Mouse (Mus musculus): ENCODE measurements around the gene Trim41. TPM values are rescaled to one million over a fixed set of nuclear protein-coding genes. Genes with fewer than 3 reads are reported as not detected.
A peak's percentile ranks its signal among the peaks of the same experiment; 100 is the strongest.

Trim41 gene
- 10 to 100 TPM; 61.7 to 67.7 TPM for total RNA-seq (2021)
- long read RNA-seq, experiment 1, partial matches to known transcripts = 8 of 9 reads
- long read RNA-seq, experiment 1, other reads (novel, unspliced or antisense) = 0 of 9 reads
- long read RNA-seq, experiment 2, partial matches to known transcripts = 3 of 8 reads
- long read RNA-seq, experiment 2, other reads (novel, unspliced or antisense) = 2 of 8 reads

- H3K27ac ChIP-seq = peak within 1 kb of the TSS; percentile 100
- H3K4me3 ChIP-seq = peak within 1 kb of the TSS; percentile 71
- no peak for TF ChIP-seq CTCF (IDR thresholded peaks at IDR 0.05)
- intact Hi-C loops (cut with DNase I) = loop anchor here (1.0 to 5.0 kb wide), 3 partner anchors 17 to 385 kb away; partner anchors contain the start of genes Rack1 and Zfp62
- peak; percentile 97 to 99 for DNase-seq (ENCODE audit: extremely low spot score in 1 of 2, low spot score in 2 of 2)
Observed at GRCm38 (mm10) chr11:48816800-48817665, at the start of gene Trim41. Trim41 (minus strand) TSS chr11:48817353.

DNA sequence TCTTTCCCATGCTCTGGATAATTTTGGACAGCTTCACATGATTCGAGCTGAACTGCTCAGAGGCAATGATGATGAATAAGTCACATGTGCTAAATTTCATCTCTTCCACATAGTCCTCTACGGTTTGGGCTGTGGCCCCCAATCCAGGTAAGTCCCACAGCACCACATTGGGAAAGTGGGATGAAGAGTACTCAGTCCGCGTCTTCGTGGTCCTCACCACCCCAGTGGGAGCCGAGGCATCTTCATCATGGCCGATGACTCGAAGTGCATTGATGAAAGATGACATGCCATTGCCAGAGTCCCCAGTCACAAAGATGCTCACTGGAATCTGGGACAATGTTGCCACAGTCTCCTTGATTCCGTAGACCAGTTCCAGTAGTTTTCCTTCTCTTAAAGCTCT, 49.3 kb upstream of the Trim41 start:
- intact Hi-C loops (cut with DNase I) = no loop called here
- H3K4me3 ChIP-seq = no peak overlapping the region
- no peak for DNase-seq (ENCODE audit: extremely low spot score in 1 of 2, low spot score in 2 of 2)
- no peak for TF ChIP-seq CTCF (IDR thresholded peaks at IDR 0.05)
- H3K27ac ChIP-seq = no peak overlapping the region

DNA sequence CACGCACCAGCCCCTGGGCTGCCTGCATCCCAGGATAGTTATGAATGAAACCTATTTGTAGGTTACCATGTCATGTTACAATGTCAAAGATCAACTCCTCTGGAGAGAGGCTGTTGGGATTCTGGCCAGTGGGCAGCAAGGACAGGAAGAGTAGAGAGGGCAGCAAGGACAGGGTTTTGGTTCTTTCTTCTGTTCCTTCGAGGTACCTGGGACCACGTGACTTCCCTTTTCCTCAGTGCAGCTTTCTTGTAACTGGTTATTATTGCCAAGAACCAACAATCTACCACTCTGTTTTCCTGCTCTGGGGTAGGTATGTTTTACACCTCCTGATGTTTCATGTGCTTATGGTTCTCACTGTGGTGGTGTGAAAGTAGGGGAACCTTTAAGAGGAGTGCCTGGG, 46.7 kb upstream of the Trim41 start:
- Histone ChIP-seq H3K27ac (no peak overlapping the region), H3K4me3 (no peak overlapping the region)
- intact Hi-C loops (cut with DNase I) = no loop called here
- no peak for DNase-seq (ENCODE audit: extremely low spot score in 1 of 2, low spot score in 2 of 2)
- TF ChIP-seq CTCF (IDR thresholded peaks at IDR 0.05) = no peak

- TF ChIP-seq CTCF (IDR thresholded peaks at IDR 0.05) = no peak
- H3K4me3 ChIP-seq = no peak overlapping the region
- no peak overlapping the region for H3K27ac ChIP-seq
- intact Hi-C loops (cut with DNase I) = no loop called here
- no peak for DNase-seq (ENCODE audit: extremely low spot score in 1 of 2, low spot score in 2 of 2)
Observed at GRCm38 (mm10) chr11:48862784-48863319, 45.7 kb upstream of the Trim41 start.

GRCm38 (mm10) chr11:48859014-48859413, 41.9 kb upstream of the Trim41 start:
- H3K27ac ChIP-seq = no peak overlapping the region; the same call in 1 of the 2 replicates
- intact Hi-C loops (cut with DNase I) = loop anchor here (1.0 to 5.0 kb wide), 2 partner anchors 69 to 388 kb away; no protein-coding TSS in a partner anchor
- TF ChIP-seq CTCF (IDR thresholded peaks at IDR 0.05) = peak; percentile 86
- peak overlapping the region; percentile 51 for H3K4me3 ChIP-seq
- no peak for DNase-seq (ENCODE audit: extremely low spot score in 1 of 2, low spot score in 2 of 2)

DNA sequence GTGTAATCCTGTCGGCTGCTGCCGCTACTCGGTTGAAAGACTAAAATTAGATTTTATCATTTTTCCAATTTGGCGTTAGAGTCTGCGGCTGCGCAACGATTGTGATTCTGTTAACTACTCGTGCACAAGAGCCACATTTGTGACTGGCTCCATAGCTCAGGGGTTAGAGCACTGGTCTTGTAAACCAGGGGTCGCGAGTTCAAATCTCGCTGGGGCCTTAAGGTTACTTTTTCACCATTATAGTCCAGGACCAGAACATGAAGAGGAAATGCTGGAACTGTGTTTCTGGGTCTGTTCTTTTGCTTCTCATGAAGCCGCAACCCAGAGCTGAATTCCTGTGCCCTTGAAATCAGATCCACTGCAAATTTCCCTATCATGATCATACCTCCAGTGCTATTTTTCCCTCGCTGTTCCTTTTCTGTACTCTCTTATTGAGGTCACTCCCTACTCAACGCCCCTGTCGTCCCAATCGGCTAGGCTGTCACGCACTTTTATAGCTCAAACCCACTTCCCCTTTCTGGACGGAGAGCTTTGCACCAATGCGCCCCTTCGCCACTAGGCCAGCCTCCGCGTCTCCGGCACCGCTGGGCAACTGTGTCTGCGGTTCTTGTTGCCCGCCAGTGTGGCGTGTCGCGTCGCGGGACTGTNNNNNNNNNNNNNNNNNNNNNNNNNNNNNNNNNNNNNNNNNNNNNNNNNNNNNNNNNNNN, 36.5 kb upstream of the Trim41 start:
- intact Hi-C loops (cut with DNase I) = no loop called here
- H3K4me3 ChIP-seq = peak overlapping the region; percentile 51
- peak overlapping the region; percentile 83 for H3K27ac ChIP-seq
- TF ChIP-seq CTCF (IDR thresholded peaks at IDR 0.05) = peak; percentile 30
- DNase-seq (ENCODE audit: extremely low spot score in 1 of 2, low spot score in 2 of 2) = peak; percentile 92 to 96

- H3K4me3 ChIP-seq = peak overlapping the region; percentile 51
- no peak for DNase-seq (ENCODE audit: extremely low spot score in 1 of 2, low spot score in 2 of 2)
- TF ChIP-seq CTCF (IDR thresholded peaks at IDR 0.05) = no peak
- peak overlapping the region; percentile 83 for H3K27ac ChIP-seq
- intact Hi-C loops (cut with DNase I) = no loop called here
Observed at GRCm38 (mm10) chr11:48852624-48853473, 35.7 kb upstream of the Trim41 start.

- H3K27ac ChIP-seq = no peak overlapping the region
- intact Hi-C loops (cut with DNase I) = no loop called here
- no peak for TF ChIP-seq CTCF (IDR thresholded peaks at IDR 0.05)
- no peak for DNase-seq (ENCODE audit: extremely low spot score in 1 of 2, low spot score in 2 of 2)
- no peak overlapping the region for H3K4me3 ChIP-seq
Observed at GRCm38 (mm10) chr11:48852190-48852589, 35.0 kb upstream of the Trim41 start.

DNA sequence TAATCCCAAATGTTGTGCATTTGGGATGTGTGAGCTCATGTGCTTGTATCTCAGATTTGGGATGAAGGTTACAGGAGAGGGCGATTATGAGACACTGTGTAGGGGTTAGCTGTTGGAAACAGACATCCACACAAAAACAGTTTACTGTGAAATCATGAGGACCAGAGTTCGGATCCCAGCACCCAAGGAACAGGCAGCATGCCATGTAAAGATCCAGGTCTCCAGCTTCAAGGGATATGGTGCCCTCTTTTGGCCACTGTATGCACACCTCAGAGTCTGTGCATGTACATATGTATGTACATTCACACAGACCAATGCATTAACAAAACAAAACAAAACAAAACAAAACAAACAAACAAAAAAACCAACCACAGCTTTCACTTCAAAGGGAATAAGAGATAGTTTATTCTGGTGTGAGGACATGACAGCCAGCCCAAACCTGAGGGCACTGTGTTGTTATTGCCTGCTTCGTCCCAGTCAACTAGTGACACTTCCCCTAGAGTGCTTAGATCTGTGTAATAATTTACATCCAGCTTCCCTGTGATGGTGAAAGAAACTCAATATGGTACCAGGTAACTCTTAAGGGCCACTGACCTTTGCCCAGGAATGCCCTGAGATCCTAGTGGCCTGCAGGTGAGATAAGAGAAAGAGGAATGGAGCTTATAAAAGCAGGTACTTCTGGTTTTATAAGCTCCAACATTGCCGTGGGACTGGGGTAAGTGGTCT, 34.3 kb upstream of the Trim41 start:
- intact Hi-C loops (cut with DNase I) = no loop called here
- Histone ChIP-seq H3K4me3 (no peak overlapping the region), H3K27ac (no peak overlapping the region)
- no peak for DNase-seq (ENCODE audit: extremely low spot score in 1 of 2, low spot score in 2 of 2)
- TF ChIP-seq CTCF (IDR thresholded peaks at IDR 0.05) = no peak; the same call in none of the 2 replicates

- H3K4me3 ChIP-seq = no peak overlapping the region
- no peak for TF ChIP-seq CTCF (IDR thresholded peaks at IDR 0.05)
- intact Hi-C loops (cut with DNase I) = no loop called here
- DNase-seq (ENCODE audit: extremely low spot score in 1 of 2, low spot score in 2 of 2) = no peak
- H3K27ac ChIP-seq = no peak overlapping the region
Observed at GRCm38 (mm10) chr11:48850240-48850639, 33.1 kb upstream of the Trim41 start.

All from left cerebral cortex, adult 2 months (tissue).